26 mouse cellular contexts compared by ENCODE assay signal in the genomic region with DNA sequence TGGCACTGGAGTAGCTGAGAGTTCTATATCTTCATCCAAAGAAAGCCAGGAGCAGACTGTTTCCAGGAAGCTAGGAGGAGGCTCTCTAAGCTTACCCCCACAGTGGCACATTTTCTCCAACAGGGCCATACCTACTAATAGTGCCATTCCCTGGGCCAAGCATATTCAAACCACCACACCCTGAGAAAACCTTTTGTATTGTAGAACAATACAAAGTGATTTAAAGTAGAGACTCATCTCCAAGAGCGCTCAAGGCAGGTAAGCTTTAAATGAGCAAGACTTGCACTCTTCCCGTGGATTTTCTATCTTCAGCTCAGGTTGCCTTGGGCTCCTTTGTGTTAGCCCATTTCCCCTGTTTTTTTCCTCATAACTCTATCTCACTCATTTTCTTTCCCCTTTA.
DNase-seq lines count a peak whose midpoint lies in the region; ATAC-seq lines count a peak whose summit lies in the region.
"Had no signal": no experiment of that assay in that cellular context is flagged by ENCODE, and none has a peak within 500 bp of the region (broad histone marks: within the 10 kb centered on the region; RNA-seq: fewer than 3 reads in every experiment).

No protein-coding gene starts in this region.

- no peak for ATAC-seq in forebrain, embryonic 16.5 days
- no peak for ATAC-seq in hindbrain, embryonic 15.5 days (ENCODE audit: low FRiP score, low read depth)
- no peak for ATAC-seq in hindbrain, embryonic 16.5 days
- ATAC-seq: CD4-positive, CD25-positive, alpha-beta regulatory T cell, adult 4 months; intestine, embryonic 16.5 days; lung, postnatal 0 days; midbrain, embryonic 15.5 days had no signal

- no peak for DNase-seq in forebrain, embryonic 10.5 days (ENCODE audit: extremely low spot score, low spot score)
- DNase-seq in ES-CJ7 (ENCODE audit: low read depth, low spot score): peak; percentile 50
- DNase-seq in ZHBTc4 (ENCODE audit: low read depth, low spot score): peak; percentile 22
- DNase-seq in frontal cortex, postnatal 10 days (ENCODE audit: low spot score in 2 of 2): no peak
- DNase-seq: adrenal gland, postnatal 10 days; cerebellum, adult 11 months; cerebellum, adult 9-10 months; cerebellum, postnatal 36 days; gastrocnemius, postnatal 14 days; heart, postnatal 36 days; kidney, adult 8-10 months; kidney, postnatal 10 days; layer of hippocampus, adult 9-11 months; liver, embryonic 13.5 days; lung, adult 18-20 months; lung, postnatal 4 days; thymus, adult 2 months; thymus, postnatal 36 days had no signal

- H3K4me1 ChIP-seq in forebrain, embryonic 16.5 days (replicated peaks; ENCODE audit: control insufficient read depth, insufficient read depth, low read length): peaks cover 13% of the 10 kb centered on the region
- H3K4me1 ChIP-seq in forebrain, embryonic 10.5 days: peaks cover 19% of the 10 kb centered on the region
- H3K4me1 ChIP-seq in hindbrain, embryonic 15.5 days (replicated peaks): peaks cover 7% of the 10 kb centered on the region
- peaks cover 5% of the 10 kb centered on the region; the same call in 1 of the 2 replicates for H3K4me1 ChIP-seq in hindbrain, embryonic 16.5 days (ENCODE audit: control insufficient read depth, insufficient read depth, low read depth, low read length)
- H3K4me1 ChIP-seq: liver, embryonic 13.5 days; midbrain, embryonic 15.5 days had no signal

- no peak overlapping the region for H3K9ac ChIP-seq in forebrain, embryonic 16.5 days (replicated peaks; ENCODE audit: low read depth, low read length)
- no peak overlapping the region for H3K9ac ChIP-seq in hindbrain, embryonic 15.5 days
- no peak overlapping the region for H3K9ac ChIP-seq in hindbrain, embryonic 16.5 days (ENCODE audit: low read depth, low read length)
- H3K9ac ChIP-seq: embryonic facial prominence, embryonic 12.5 days; liver, embryonic 13.5 days; midbrain, embryonic 15.5 days had no signal

- no peaks in the 10 kb centered on the region for H3K36me3 ChIP-seq in forebrain, embryonic 16.5 days (ENCODE audit: control insufficient read depth, insufficient read depth)
- no peaks in the 10 kb centered on the region for H3K36me3 ChIP-seq in forebrain, embryonic 10.5 days (replicated peaks)
- no peaks in the 10 kb centered on the region for H3K36me3 ChIP-seq in hindbrain, embryonic 15.5 days
- H3K36me3 ChIP-seq in hindbrain, embryonic 16.5 days (ENCODE audit: control insufficient read depth, insufficient read depth, low read length): no peaks in the 10 kb centered on the region
- H3K36me3 ChIP-seq: embryonic facial prominence, embryonic 12.5 days; liver, embryonic 13.5 days; midbrain, embryonic 15.5 days had no signal

- H3K9me3 ChIP-seq in forebrain, embryonic 16.5 days (ENCODE audit: control insufficient read depth, low read length): no peaks in the 10 kb centered on the region
- H3K9me3 ChIP-seq in forebrain, embryonic 10.5 days: no peaks in the 10 kb centered on the region
- no peaks in the 10 kb centered on the region for H3K9me3 ChIP-seq in hindbrain, embryonic 15.5 days
- no peaks in the 10 kb centered on the region for H3K9me3 ChIP-seq in hindbrain, embryonic 16.5 days (ENCODE audit: control insufficient read depth, low read length)
- H3K9me3 ChIP-seq: embryonic facial prominence, embryonic 12.5 days; liver, embryonic 13.5 days; midbrain, embryonic 15.5 days had no signal

- 65% methylated on average over 2 of the region's 2 CpGs for WGBS in forebrain, embryonic 16.5 days
- WGBS in forebrain, embryonic 10.5 days: 77% methylated on average over 2 of the region's 2 CpGs
- 87% methylated on average over 2 of the region's 2 CpGs for WGBS in hindbrain, embryonic 15.5 days
- WGBS in hindbrain, embryonic 16.5 days: 93% methylated on average over 2 of the region's 2 CpGs

- H3K4me2 ChIP-seq in forebrain, embryonic 16.5 days (ENCODE audit: low read length): peak overlapping the region; percentile 49
- peak overlapping the region; percentile 50; the same call in 1 of the 2 replicates for H3K4me2 ChIP-seq in hindbrain, embryonic 15.5 days
- H3K4me2 ChIP-seq in hindbrain, embryonic 16.5 days (ENCODE audit: low read length): no peak overlapping the region
- H3K4me2 ChIP-seq: liver, embryonic 13.5 days had no signal

- H3K27ac ChIP-seq in forebrain, embryonic 16.5 days (ENCODE audit: low read length): no peak overlapping the region
- no peak overlapping the region for H3K27ac ChIP-seq in forebrain, embryonic 10.5 days
- H3K27ac ChIP-seq in hindbrain, embryonic 15.5 days (replicated peaks): no peak overlapping the region
- no peak overlapping the region for H3K27ac ChIP-seq in hindbrain, embryonic 16.5 days (ENCODE audit: low read depth, low read length)
- H3K27ac ChIP-seq: embryonic facial prominence, embryonic 12.5 days; liver, embryonic 13.5 days; midbrain, embryonic 15.5 days had no signal

- no peaks in the 10 kb centered on the region for H3K27me3 ChIP-seq in forebrain, embryonic 16.5 days (replicated peaks; ENCODE audit: control insufficient read depth, insufficient read depth, low read length)
- H3K27me3 ChIP-seq in forebrain, embryonic 10.5 days (ENCODE audit: poor library complexity, severe bottlenecking): no peaks in the 10 kb centered on the region
- no peaks in the 10 kb centered on the region for H3K27me3 ChIP-seq in hindbrain, embryonic 15.5 days
- no peaks in the 10 kb centered on the region for H3K27me3 ChIP-seq in hindbrain, embryonic 16.5 days (replicated peaks; ENCODE audit: control insufficient read depth, insufficient read depth, low read length)
- H3K27me3 ChIP-seq: embryonic facial prominence, embryonic 12.5 days; liver, embryonic 13.5 days; midbrain, embryonic 15.5 days had no signal

- no peak overlapping the region for H3K4me3 ChIP-seq in forebrain, embryonic 16.5 days (replicated peaks; ENCODE audit: low read length)
- H3K4me3 ChIP-seq in forebrain, embryonic 10.5 days: no peak overlapping the region
- H3K4me3 ChIP-seq in hindbrain, embryonic 15.5 days: no peak overlapping the region
- H3K4me3 ChIP-seq in hindbrain, embryonic 16.5 days (ENCODE audit: low read length): no peak overlapping the region
- H3K4me3 ChIP-seq: embryonic facial prominence, embryonic 12.5 days; liver, embryonic 13.5 days; midbrain, embryonic 15.5 days had no signal

Comparison
In these comparisons a context has a peak if more than half of its experiments do, and no peak if none do; other contexts are left out.
1. DNase-seq: peak in ES-CJ7 (single experiment) and ZHBTc4 (single experiment); none in forebrain, embryonic 10.5 days (single experiment) and frontal cortex, postnatal 10 days (0 of 2).